Mouse (Mus musculus) midbrain, embryonic 10.5 days (tissue): ENCODE results near the gene Apob. TPM values are rescaled to one million over a fixed set of nuclear protein-coding genes. Genes with fewer than 3 reads are reported as not detected.

ENCODE experiments used
- DNase-seq: peaks from one replicate; pipeline ENCODE4 v3.0.0-alpha.2; 2017; ENCODE audit warnings: low spot score
- H3K27ac ChIP-seq: fragments of 300-500 bp; sonication (generic); replicated peaks from 2 replicates; pipeline ENCODE4 v1.5.1; 2016; ENCODE audit warnings: mild to moderate bottlenecking
- H3K27me3 ChIP-seq: fragments of 300-500 bp; sonication (generic); 2 replicates; pipeline ENCODE4 v1.6.1; 2016; ENCODE audit warnings: low read depth, mild to moderate bottlenecking; ENCODE audit not compliant: poor library complexity, severe bottlenecking
- H3K36me3 ChIP-seq: fragments of 300-500 bp; sonication (generic); 2 replicates; pipeline ENCODE4 v1.6.1; 2016; ENCODE audit warnings: mild to moderate bottlenecking, moderate library complexity
- H3K4me1 ChIP-seq: fragments of 300-500 bp; sonication (generic); 2 replicates; pipeline ENCODE4 v1.6.1; 2016
- H3K4me3 ChIP-seq: fragments of 300-500 bp; sonication (generic); 2 replicates; pipeline ENCODE4 v1.5.1; 2016; ENCODE audit warnings: mild to moderate bottlenecking, moderate library complexity
- H3K9me3 ChIP-seq: fragments of 300-500 bp; sonication (generic); replicated peaks from 2 replicates; pipeline ENCODE4 v1.6.1; 2016; ENCODE audit warnings: mild to moderate bottlenecking
- WGBS: fragments of 180-500 bp; shearing (Covaris S2); methylation state at CpG from one replicate; pipeline ENCODE4 v1.1.7; 2016; 5-methylcytosine and 5-hydroxymethylcytosine counted together
- polyA plus RNA-seq: library from polyadenylated mRNA; unstranded; fragments of >200 nt; fragmentation: Nextera tagmentation; extraction: Ambion mirVana; gene quantifications from 2 replicates; pipeline ENCODE4 v1.2.1, GENCODE M21; 2016

The Apob gene
- polyA plus RNA-seq, 1 experiment from 2014 or later, result 0.07 TPM

GRCm38 (mm10) chr12:8047789-8048309 is 70.4 kb downstream of the Apob start:
- H3K27me3 ChIP-seq, result no peaks in the 10 kb centered on the region
- no peaks in the 10 kb centered on the region for H3K4me1 ChIP-seq
- H3K9me3 ChIP-seq, result no peaks in the 10 kb centered on the region
- H3K36me3 ChIP-seq, result no peaks in the 10 kb centered on the region
- no peak for DNase-seq
- H3K4me3 ChIP-seq, result no peak overlapping the region
- 68% methylated on average over 1 of the region's 1 CpGs for WGBS
- H3K27ac ChIP-seq, result no peak overlapping the region

GRCm38 (mm10) chr12:8056001-8056640 is 78.7 kb downstream of the Apob start:
- Histone ChIP-seq H3K4me3 (no peak overlapping the region), H3K9me3 (no peaks in the 10 kb centered on the region), H3K36me3 (no peaks in the 10 kb centered on the region), H3K27ac (no peak overlapping the region), H3K4me1 (no peaks in the 10 kb centered on the region), H3K27me3 (no peaks in the 10 kb centered on the region)
- DNase-seq, result no peak
- WGBS, result 77% methylated on average over 8 of the region's 8 CpGs

GRCm38 (mm10) chr12:8059576-8059975 is 82.1 kb downstream of the Apob start:
- no peak overlapping the region for H3K27ac ChIP-seq
- no peak overlapping the region for H3K4me3 ChIP-seq
- H3K9me3 ChIP-seq, result no peaks in the 10 kb centered on the region
- H3K27me3 ChIP-seq, result no peaks in the 10 kb centered on the region
- peak; percentile 63 for DNase-seq
- WGBS, result 17% methylated on average over 3 of the region's 3 CpGs
- H3K36me3 ChIP-seq, result no peaks in the 10 kb centered on the region
- no peaks in the 10 kb centered on the region for H3K4me1 ChIP-seq

GRCm38 (mm10) chr12:8063363-8064065 is 86.1 kb downstream of the Apob start:
- Histone ChIP-seq H3K27ac (no peak overlapping the region), H3K36me3 (no peaks in the 10 kb centered on the region), H3K4me3 (no peak overlapping the region), H3K27me3 (no peaks in the 10 kb centered on the region), H3K4me1 (no peaks in the 10 kb centered on the region), H3K9me3 (0 out of 2 replicates have a peak, but pooled peaks cover 4% of the 10 kb centered on the region)
- WGBS, result 67% methylated on average over 11 of the region's 11 CpGs
- no peak for DNase-seq

Other genes starting within 250 kb of the Apob start
- 68.8 and 70.9 TPM in 2 replicates for gene Ldah, start 230.5 kb downstream of the Apob start, polyA plus RNA-seq